Mouse (Mus musculus) C2C12 (cell line): ENCODE measurements around the gene Hipk2.

Source experiments
- CEBPB ChIP-seq: IDR thresholded peaks from one replicate; pipeline ENCODE4 v1.6.1; 2011; ENCODE audit warnings: low read depth, mild to moderate bottlenecking, control low read depth, moderate library complexity
- CTCF ChIP-seq: IDR thresholded peaks from one replicate; pipeline ENCODE4 v1.5.1; 2011; ENCODE audit not compliant: control insufficient read depth, insufficient read depth, insufficient read length
- MAX ChIP-seq: IDR thresholded peaks from one replicate; pipeline ENCODE4 v1.6.1; 2011; ENCODE audit warnings: mild to moderate bottlenecking, control low read depth
- USF1 ChIP-seq: IDR thresholded peaks from one replicate; pipeline ENCODE4 v1.6.1; 2011; ENCODE audit warnings: low read depth, mild to moderate bottlenecking, control low read depth, moderate library complexity

DNA sequence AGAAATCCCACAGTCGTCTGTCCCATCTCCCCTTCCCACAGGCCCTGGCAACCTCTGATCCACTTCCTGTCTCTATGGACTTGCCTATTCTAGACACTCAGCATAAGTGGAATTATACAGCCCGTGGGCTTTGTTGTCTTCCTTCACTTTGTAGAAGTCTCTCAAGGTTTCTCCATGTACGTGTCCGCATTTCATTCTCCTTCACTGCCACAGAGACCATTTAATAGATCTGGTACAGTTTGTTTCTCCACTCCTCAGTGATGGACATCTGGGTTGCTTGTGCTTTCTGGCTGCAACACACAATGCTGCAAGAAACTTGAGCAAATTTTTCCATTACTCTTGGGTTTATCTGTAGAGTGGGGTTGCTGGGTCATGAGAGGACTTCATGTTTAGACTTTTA is 36.1 kb downstream of the Hipk2 start:
- TF ChIP-seq MAX (no peak), USF1 (no peak), CTCF (no peak), CEBPB (no peak)
